Mouse (Mus musculus): ENCODE measurements around the gene Ube2d3.
"Not testable (repeated sequence)": the region's sequence is repeated elsewhere in the genome, so short reads cannot be mapped to it uniquely, and the experiment has no call there.

Gene Ube2d3

GRCm38 (mm10) chr3:135438531-135438912 is 573 bp downstream of the Ube2d3 start:
- DNase-seq (ENCODE audit: low spot score): peak; percentile 98

GRCm38 (mm10) chr3:135438913-135439531 is 1.1 kb downstream of the Ube2d3 start:
- peak; percentile 89 for DNase-seq (ENCODE audit: low spot score)

- no peak for DNase-seq (ENCODE audit: low spot score)
These were observed 1.7 kb downstream of the Ube2d3 start for GRCm38 (mm10) chr3:135439651-135440050.

- peak; percentile 53 for DNase-seq (ENCODE audit: low spot score)
These were observed 2.3 kb downstream of the Ube2d3 start for GRCm38 (mm10) chr3:135440221-135440620.

GRCm38 (mm10) chr3:135440621-135441020 is 2.7 kb downstream of the Ube2d3 start:
- no peak for DNase-seq (ENCODE audit: low spot score)

- DNase-seq (ENCODE audit: low spot score): no peak
These were observed 7.0 kb downstream of the Ube2d3 start for GRCm38 (mm10) chr3:135444930-135445329.

- DNase-seq (ENCODE audit: low spot score): no peak
These were observed 21.0 kb downstream of the Ube2d3 start for GRCm38 (mm10) chr3:135458981-135459380.

- DNase-seq (ENCODE audit: low spot score): no peak
These were observed 30.5 kb downstream of the Ube2d3 start for GRCm38 (mm10) chr3:135468402-135468801.

GRCm38 (mm10) chr3:135469146-135469545 is 31.2 kb downstream of the Ube2d3 start:
- DNase-seq (ENCODE audit: low spot score): no peak

- peak; percentile 77 for DNase-seq (ENCODE audit: low spot score)
These were observed 32.0 kb downstream of the Ube2d3 start for GRCm38 (mm10) chr3:135469974-135470373.

GRCm38 (mm10) chr3:135470823-135471222 is 32.9 kb downstream of the Ube2d3 start:
- no peak for DNase-seq (ENCODE audit: low spot score)

GRCm38 (mm10) chr3:135475025-135475424 is 37.1 kb downstream of the Ube2d3 start:
- no peak for DNase-seq (ENCODE audit: low spot score)

GRCm38 (mm10) chr3:135476286-135476685 is 38.3 kb downstream of the Ube2d3 start:
- no peak for DNase-seq (ENCODE audit: low spot score)

GRCm38 (mm10) chr3:135476977-135477376 is 39.0 kb downstream of the Ube2d3 start:
- DNase-seq (ENCODE audit: low spot score): no peak

- DNase-seq (ENCODE audit: low spot score): not testable (repeated sequence)
These were observed 41.1 kb downstream of the Ube2d3 start for GRCm38 (mm10) chr3:135479090-135479489.

- no peak for DNase-seq (ENCODE audit: low spot score)
These were observed 42.8 kb downstream of the Ube2d3 start for GRCm38 (mm10) chr3:135480767-135481166.

- DNase-seq (ENCODE audit: low spot score): no peak
These were observed 43.7 kb downstream of the Ube2d3 start for GRCm38 (mm10) chr3:135481608-135482007.

GRCm38 (mm10) chr3:135484650-135485049 is 46.7 kb downstream of the Ube2d3 start:
- DNase-seq (ENCODE audit: low spot score): not testable (repeated sequence)

GRCm38 (mm10) chr3:135485128-135485899 is 47.4 kb downstream of the Ube2d3 start, which contains the start of gene Manba:
Manba (plus strand) TSS chr3:135485611.
- peak; percentile 80 for DNase-seq (ENCODE audit: low spot score)

- no peak for DNase-seq (ENCODE audit: low spot score)
These were observed 47.9 kb downstream of the Ube2d3 start for GRCm38 (mm10) chr3:135485900-135486241.

- no peak for DNase-seq (ENCODE audit: low spot score)
These were observed 48.4 kb downstream of the Ube2d3 start for GRCm38 (mm10) chr3:135486351-135486750.

GRCm38 (mm10) chr3:135487803-135488202 is 49.9 kb downstream of the Ube2d3 start:
- DNase-seq (ENCODE audit: low spot score): no peak

- no peak for DNase-seq (ENCODE audit: low spot score)
These were observed 52.0 kb downstream of the Ube2d3 start for GRCm38 (mm10) chr3:135489865-135490520.

Data from testis, postnatal 10 days (tissue).